Mouse (Mus musculus) embryonic facial prominence, embryonic 10.5 days (tissue): ENCODE data around the gene Prkab1. TPM values are rescaled to one million over a fixed set of nuclear protein-coding genes. Genes with fewer than 3 reads are reported as not detected.

Source experiments
- DNase-seq: peaks from one replicate; pipeline ENCODE4 v3.0.0-alpha.2; 2017; ENCODE audit warnings: low spot score
- H3K27ac ChIP-seq: fragments of 300-500 bp; sonication (generic); replicated peaks from 2 replicates; pipeline ENCODE4 v1.5.1; 2016; ENCODE audit warnings: mild to moderate bottlenecking
- H3K27me3 ChIP-seq: fragments of 300-500 bp; sonication (generic); replicated peaks from 2 replicates; pipeline ENCODE4 v1.6.1; 2016; ENCODE audit warnings: low read depth, mild to moderate bottlenecking; ENCODE audit not compliant: poor library complexity, severe bottlenecking
- H3K36me3 ChIP-seq: fragments of 300-500 bp; sonication (generic); replicated peaks from 2 replicates; pipeline ENCODE4 v1.6.1; 2016; ENCODE audit warnings: mild to moderate bottlenecking, moderate library complexity
- H3K4me1 ChIP-seq: fragments of 300-500 bp; sonication (generic); 2 replicates; pipeline ENCODE4 v1.6.1; 2016
- H3K4me3 ChIP-seq: fragments of 300-500 bp; sonication (generic); 2 replicates; pipeline ENCODE4 v1.5.1; 2016; ENCODE audit warnings: mild to moderate bottlenecking, moderate library complexity
- H3K9me3 ChIP-seq: fragments of 300-500 bp; sonication (generic); 2 replicates; pipeline ENCODE4 v1.6.1; 2016; ENCODE audit warnings: mild to moderate bottlenecking
- WGBS: fragments of 180-500 bp; shearing (Covaris S2); methylation state at CpG from one replicate; pipeline ENCODE4 v1.1.7; 2016; 5-methylcytosine and 5-hydroxymethylcytosine counted together
- polyA plus RNA-seq: library from polyadenylated mRNA; unstranded; fragments of >200 nt; fragmentation: Nextera tagmentation; extraction: Ambion mirVana; gene quantifications from 2 replicates; pipeline ENCODE4 v1.2.1, GENCODE M21; 2016

The Prkab1 gene
- polyA plus RNA-seq, 1 experiment from 2014 or later: 79.2 TPM

- Histone ChIP-seq H3K27me3 (no peaks in the 10 kb centered on the region), H3K4me1 (peaks cover 21% of the 10 kb centered on the region), H3K9me3 (no peaks in the 10 kb centered on the region), H3K4me3 (no peak overlapping the region), H3K36me3 (peaks cover 85% of the 10 kb centered on the region), H3K27ac (no peak overlapping the region)
- 91% methylated on average over 10 of the region's 10 CpGs for WGBS
- no peak for DNase-seq
Observed at GRCm38 (mm10) chr5:115975672-115976071, 48.6 kb downstream of the Prkab1 start.

- Histone ChIP-seq H3K36me3 (peaks cover 76% of the 10 kb centered on the region), H3K4me1 (no peaks in the 10 kb centered on the region), H3K4me3 (no peak overlapping the region), H3K9me3 (no peaks in the 10 kb centered on the region), H3K27me3 (no peaks in the 10 kb centered on the region), H3K27ac (no peak overlapping the region)
- no peak for DNase-seq
- 92% methylated on average over 15 of the region's 15 CpGs for WGBS
Observed at GRCm38 (mm10) chr5:115971236-115971635, 53.1 kb downstream of the Prkab1 start.

Other genes with a start within 250 kb of the Prkab1 start
- 41.3 and 44.0 TPM in 2 replicates for gene Cit, start 179.2 kb downstream of the Prkab1 start, polyA plus RNA-seq
- gene Tmem233, start 58.7 kb upstream of the Prkab1 start, polyA plus RNA-seq: not detected in 2 replicates